Mouse (Mus musculus): ENCODE measurements around the gene Bcl2.
A peak's percentile ranks its signal among the peaks of the same experiment; 100 is the strongest.

Gene Bcl2

DNA sequence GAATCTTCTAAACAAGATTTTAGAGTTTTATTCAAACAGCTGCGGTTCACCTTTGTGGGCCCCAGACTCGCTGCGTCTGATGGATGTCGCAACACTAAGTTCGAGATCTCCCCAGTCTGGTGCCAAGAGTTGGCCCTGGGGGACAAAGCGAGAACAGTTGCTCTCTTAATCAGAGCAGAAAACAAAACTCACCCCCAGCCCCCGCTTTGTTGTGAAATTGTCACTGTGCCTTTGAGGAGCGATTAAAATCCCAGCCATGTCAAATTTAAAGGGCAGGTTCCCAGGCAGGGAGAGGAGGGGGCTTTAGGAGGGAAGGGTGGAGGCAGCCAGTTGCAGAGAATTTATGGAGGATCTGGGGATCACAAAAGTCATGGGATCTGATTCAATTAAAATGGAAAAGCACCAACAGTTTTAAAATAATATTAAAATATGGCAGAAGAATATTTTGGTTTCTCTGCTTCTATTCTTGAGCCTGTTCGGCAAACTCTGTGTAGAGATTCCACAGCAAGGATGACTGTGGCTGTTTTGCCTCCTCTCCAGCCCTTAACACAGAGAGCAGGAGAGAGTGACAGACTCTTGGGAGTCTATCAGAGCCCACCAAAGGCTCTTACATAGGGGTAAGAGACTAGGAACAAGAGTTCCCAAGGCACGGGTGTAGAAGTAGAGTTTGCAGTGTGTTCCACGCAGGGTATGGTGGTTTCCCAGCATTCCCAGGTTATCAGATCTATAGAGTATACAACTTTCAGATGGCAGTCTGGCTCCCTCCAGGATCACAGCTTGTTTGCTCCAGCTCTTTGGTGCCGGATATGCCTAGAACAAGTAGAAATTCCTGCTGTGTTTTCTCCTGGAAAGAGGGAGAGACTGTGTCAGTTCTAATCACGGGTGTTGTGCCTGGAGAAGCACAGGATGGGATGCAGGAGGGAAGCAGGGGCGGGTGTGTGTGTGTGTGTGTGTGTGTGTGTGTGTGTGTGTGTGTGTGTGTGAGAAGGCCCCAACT, 130.5 kb downstream of the Bcl2 start:
- peak; percentile 42 for DNase-seq

- no peak for DNase-seq
Measured at GRCm38 (mm10) chr1:106582810-106583209, 131.3 kb downstream of the Bcl2 start.

DNA sequence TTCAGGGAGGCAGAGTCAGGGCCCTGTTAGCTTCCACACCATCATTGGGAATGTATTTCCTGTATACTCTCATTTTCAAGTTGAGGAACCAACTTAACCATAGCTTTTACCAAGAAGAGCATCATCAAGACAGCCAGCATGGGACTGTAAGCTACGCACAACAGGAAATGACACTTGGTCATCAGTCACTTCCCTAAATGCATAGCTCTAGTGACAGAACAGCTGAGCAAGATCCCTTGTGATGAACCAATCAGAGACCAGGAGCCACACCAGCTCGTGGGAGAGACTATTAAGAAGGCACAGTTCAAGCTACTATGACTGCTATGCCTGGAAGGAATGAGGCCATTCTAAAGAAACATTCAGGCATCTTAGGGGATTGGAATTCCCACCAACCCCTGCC, 132.3 kb downstream of the Bcl2 start:
- DNase-seq, result no peak

GRCm38 (mm10) chr1:106579768-106580167, 134.3 kb downstream of the Bcl2 start:
- DNase-seq, result no peak

GRCm38 (mm10) chr1:106572506-106572905, 141.6 kb downstream of the Bcl2 start:
- DNase-seq, result no peak

- DNase-seq, result no peak
Measured at GRCm38 (mm10) chr1:106570870-106571269, 143.2 kb downstream of the Bcl2 start.

- DNase-seq, result no peak
Measured at GRCm38 (mm10) chr1:106570366-106570765, 143.7 kb downstream of the Bcl2 start.

DNA sequence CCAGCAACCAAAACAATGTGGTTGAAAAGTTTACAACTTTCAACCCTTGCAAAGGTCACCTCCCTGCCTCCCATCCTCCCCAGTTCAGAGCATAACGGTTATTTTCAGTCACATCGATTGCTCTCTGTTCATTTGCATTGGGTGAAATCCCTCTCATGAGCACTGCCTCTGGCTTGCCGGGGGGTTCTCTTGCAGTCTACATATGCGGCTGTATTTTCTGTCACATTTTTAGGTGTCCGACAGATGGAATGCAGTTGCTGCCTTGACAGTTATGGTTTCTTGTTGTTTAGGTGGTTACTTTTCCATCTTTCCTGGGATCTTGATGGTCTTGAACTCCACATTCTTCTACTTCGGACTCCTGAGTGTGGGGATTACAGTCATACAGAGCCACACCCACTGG, 144.4 kb downstream of the Bcl2 start:
- DNase-seq, result no peak

DNA sequence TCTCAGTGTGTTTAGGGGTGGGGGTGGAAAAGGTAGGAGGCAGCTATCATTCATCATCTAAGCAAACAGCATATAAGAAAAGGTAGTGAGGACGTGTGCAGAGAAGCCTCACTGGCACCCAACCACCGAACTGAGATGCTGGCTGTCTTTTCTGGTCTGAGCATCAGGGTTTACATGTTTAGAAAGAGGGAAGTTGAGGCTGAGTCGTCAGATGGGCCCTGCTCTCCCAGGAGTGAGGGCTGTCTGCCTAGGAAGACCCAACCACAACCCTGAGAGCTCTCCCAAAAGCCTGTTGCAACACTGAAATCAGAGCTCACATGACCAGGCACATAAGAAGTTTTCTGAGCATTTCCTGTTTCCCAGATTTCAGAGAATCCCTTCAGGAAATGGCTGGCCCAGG, 145.2 kb downstream of the Bcl2 start:
- DNase-seq, result no peak

- no peak for DNase-seq
Measured at GRCm38 (mm10) chr1:106567506-106567905, 146.6 kb downstream of the Bcl2 start.

DNA sequence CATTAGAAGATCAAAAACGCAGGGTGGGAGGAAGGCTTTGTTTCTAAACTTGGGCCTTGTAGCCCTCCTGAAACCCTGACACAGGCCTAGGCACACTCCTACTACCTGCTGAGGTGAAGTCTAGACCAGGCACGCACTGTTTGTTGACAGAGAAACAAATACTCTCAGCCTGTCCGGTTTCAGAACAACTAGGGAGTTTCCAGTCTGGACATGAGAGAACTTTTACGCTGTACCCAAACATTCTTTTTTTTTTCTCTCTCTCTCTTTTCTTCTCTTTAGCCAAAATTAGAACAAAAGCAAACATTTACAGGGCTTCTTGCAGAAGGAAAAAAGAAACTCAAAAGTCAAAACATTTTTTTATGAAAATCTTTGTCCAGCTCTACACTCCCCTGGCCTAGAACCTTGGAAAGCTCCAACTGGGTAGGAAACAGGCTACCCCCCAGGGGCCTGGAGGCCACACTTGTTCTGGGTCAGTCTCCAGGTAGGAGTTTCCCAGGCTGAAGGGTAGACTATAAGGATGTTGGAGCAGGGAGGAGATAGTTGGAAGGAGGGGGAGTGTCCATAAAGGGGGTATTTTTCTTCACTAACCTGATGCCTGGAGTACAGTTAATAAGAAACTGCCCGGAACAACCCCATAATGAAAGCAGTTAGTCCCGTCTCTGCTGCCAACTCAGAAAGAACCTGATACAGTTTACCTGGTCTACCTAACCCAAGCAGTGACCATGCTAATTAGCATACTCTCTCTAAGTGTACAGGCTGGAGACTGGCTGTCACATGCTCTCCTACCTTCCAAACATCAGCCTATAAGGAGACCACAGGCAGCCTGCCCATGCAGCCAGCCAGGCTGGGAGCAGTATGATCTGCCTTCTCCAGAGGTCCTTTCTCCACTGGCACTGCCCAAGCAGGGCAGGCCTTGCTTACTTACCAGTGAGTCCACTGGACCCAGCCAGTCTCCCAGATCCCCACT, 147.7 kb downstream of the Bcl2 start:
- DNase-seq, result no peak

- no peak for DNase-seq
Measured at GRCm38 (mm10) chr1:106565238-106565637, 148.8 kb downstream of the Bcl2 start.

DNA sequence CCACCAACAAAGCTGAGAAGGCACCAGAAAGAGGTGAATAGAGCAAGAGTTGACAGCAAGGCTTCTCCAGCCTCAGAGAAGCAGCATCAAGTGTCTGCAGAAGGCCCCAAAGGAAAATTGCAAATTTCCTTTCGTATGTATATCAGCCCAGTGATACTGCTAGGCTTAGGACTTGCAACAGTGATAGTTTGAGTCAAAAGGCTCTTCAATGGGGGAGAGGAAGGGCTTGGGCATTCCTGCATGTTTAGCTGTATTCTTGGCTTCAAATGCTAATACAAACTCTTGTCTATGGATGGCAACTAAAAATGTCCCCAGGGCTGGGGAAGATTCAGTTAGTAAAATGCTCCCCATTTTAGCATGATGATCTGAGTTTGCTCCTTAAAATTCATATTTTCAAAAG, 149.6 kb downstream of the Bcl2 start:
- no peak for DNase-seq

DNA sequence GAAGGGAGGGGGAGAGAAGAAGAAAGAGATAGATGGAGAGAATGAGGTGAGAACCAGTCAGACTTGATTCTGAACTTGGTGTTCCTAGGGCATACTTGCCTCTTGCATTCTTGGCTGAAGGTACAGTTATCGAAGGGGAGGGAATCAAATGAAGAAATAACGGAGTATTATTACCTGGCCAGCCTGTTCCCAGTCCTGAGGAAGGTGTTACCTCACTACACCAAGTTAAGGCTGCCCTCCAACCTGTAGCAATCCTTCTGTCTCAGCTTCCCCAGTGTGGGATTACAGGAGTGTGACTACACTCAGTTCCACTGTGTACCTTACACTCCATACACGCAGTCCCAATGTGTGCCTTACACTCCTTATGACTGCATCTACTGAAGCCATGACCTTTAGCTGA, 151.3 kb downstream of the Bcl2 start:
- no peak for DNase-seq

DNA sequence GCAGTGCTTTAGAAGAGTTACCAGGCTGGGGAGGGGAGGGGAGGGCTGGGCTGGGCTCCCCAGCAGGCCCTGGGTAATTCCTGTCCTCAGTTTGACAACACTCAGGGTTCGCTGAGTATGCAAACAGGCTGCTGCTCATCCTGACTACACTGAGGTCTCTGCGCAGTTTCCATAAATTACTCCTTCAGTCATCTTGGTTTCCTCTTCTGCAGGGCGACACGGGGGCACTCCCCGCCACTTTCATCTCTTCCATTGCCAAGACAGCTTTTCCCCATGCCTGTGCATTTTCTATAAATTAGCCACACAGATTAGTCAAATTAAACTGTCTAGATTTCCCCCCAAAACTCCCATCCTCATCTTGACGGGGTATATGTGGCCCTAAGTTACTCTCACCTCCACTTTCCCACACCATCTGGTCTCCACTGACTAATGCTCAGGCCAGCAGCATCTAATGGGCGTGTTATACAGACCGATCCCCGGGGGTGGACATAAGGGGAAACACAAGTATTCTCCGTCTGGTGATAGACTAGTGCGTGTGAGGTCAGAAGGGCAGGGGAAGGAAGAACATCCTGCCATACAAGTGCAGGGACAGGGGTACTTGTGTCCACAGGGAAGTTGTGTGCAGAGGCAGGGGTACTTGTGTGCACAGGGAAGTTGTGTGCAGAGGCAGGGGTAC, 152.9 kb downstream of the Bcl2 start:
- no peak for DNase-seq

DNA sequence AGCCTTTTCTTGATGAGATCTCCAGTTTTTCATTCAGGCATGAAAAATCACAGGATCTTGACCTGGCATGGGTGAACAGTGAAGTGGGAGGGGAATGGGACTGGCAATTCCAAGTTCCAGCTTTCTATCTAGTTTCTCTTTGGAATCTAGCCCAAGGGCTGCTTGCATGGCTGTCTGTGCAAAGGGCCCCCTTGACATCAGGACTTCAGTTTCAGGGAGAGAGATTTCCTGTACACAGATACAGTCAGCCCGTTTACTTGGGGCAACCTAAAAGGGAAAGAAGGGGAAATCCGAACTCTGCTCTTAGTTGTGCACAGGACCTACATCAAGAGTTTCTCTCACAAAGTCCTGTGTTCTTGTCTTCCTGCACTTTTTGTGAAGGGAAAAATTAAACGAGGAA, 154.0 kb downstream of the Bcl2 start:
- no peak for DNase-seq

- DNase-seq, result no peak
Measured at GRCm38 (mm10) chr1:106559116-106559605, 154.9 kb downstream of the Bcl2 start.

- DNase-seq, result no peak
Measured at GRCm38 (mm10) chr1:106555498-106556168, 158.4 kb downstream of the Bcl2 start.

GRCm38 (mm10) chr1:106553846-106554802, 159.9 kb downstream of the Bcl2 start:
- peak; percentile 22 for DNase-seq

- DNase-seq, result no peak
Measured at GRCm38 (mm10) chr1:106552856-106553255, 161.2 kb downstream of the Bcl2 start.

DNA sequence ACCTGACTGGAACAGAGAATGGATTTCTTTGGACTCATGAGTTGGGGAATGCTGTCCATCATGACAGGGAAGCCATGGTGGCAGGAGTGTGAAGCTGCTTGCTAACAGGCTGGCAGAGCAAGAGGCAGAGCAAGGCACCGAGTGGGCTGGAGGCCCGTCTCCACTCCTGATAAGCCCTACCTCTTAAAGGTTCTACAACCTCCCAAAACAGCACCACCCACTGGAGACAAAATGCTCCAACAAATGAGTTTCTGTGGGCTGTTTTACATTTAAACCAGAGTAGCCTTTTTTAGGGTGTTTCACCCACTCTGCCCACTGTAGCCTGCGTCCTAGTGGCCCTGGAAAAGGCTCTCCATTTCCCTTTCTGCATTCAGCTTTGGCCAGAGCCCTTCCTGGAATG, 163.5 kb downstream of the Bcl2 start:
- DNase-seq, result no peak

Measured in retina, postnatal 1 day (tissue).